Mouse (Mus musculus) limb, embryonic 14.5 days (tissue): ENCODE measurements at regions not wholly inside any gene's neighbourhood (a gene's known extent, or its start where the extent isn't known, plus 50 kb on each side); places are given as distances from the start of the nearest gene placed in this dataset.

Source experiments
- ATAC-seq: fragments of 200-750 bp; cut with Nextera tagmentation; 2 replicates; pipeline ENCODE4 v1.8.0; 2017; ENCODE audit warnings: low read depth, moderate number of reproducible peaks, moderate TSS enrichment; ENCODE audit not compliant: low FRiP score
- DNase-seq: peaks from one replicate; pipeline ENCODE4 v3.0.0-alpha.2; 2015; ENCODE audit warnings: low spot score
- H3K27ac ChIP-seq: fragments of 300-500 bp; sonication (generic); replicated peaks from 2 replicates; pipeline ENCODE4 v1.5.1; 2014; ENCODE audit warnings: low read depth, mild to moderate bottlenecking, low read length, moderate library complexity, mixed read lengths
- H3K27me3 ChIP-seq: fragments of 300-500 bp; sonication (generic); 2 replicates; pipeline ENCODE4 v1.6.1; 2014; ENCODE audit warnings: low read length, mixed read lengths; ENCODE audit not compliant: control insufficient read depth, insufficient read depth
- H3K36me3 ChIP-seq: fragments of 300-500 bp; sonication (generic); 2 replicates; pipeline ENCODE4 v1.6.1; 2014; ENCODE audit warnings: mild to moderate bottlenecking, low read length, moderate library complexity, mixed read lengths; ENCODE audit not compliant: control insufficient read depth, insufficient read depth
- H3K4me1 ChIP-seq: fragments of 300-500 bp; sonication (generic); 2 replicates; pipeline ENCODE4 v1.6.1; 2014; ENCODE audit warnings: antibody characterized with exemption, low read length, mixed read lengths; ENCODE audit not compliant: control insufficient read depth, insufficient read depth
- H3K4me2 ChIP-seq: fragments of 300-500 bp; sonication (generic); replicated peaks from 2 replicates; pipeline ENCODE4 v1.6.1; 2014; ENCODE audit warnings: low read depth, mild to moderate bottlenecking, low read length, moderate library complexity; ENCODE audit not compliant: severe bottlenecking
- H3K4me3 ChIP-seq: fragments of 300-500 bp; sonication (generic); replicated peaks from 2 replicates; pipeline ENCODE4 v1.5.1; 2014; ENCODE audit warnings: low read length
- H3K9ac ChIP-seq: fragments of 300-500 bp; sonication (generic); 2 replicates; pipeline ENCODE4 v1.6.1; 2014; ENCODE audit warnings: mild to moderate bottlenecking, low read depth, low read length, moderate library complexity; ENCODE audit not compliant: severe bottlenecking
- H3K9me3 ChIP-seq: fragments of 300-500 bp; sonication (generic); 2 replicates; pipeline ENCODE4 v1.6.1; 2016; ENCODE audit warnings: low read length; ENCODE audit not compliant: control insufficient read depth
- POLR2A ChIP-seq: fragments of 200-500 bp; IDR thresholded peaks from 2 replicates; pipeline ENCODE4 v1.8.0; 2012; ENCODE audit warnings: inconsistent platforms, mild to moderate bottlenecking, moderate library complexity, borderline replicate concordance; ENCODE audit not compliant: insufficient read depth, insufficient read length; ENCODE audit errors: extremely low read depth
- WGBS: fragments of 180-500 bp; shearing (Covaris S2); extraction: QIAGEN DNeasy Blood & Tissue Kit; methylation state at CpG from one replicate; pipeline ENCODE4 v1.1.7; 2014; 5-methylcytosine and 5-hydroxymethylcytosine counted together

DNA sequence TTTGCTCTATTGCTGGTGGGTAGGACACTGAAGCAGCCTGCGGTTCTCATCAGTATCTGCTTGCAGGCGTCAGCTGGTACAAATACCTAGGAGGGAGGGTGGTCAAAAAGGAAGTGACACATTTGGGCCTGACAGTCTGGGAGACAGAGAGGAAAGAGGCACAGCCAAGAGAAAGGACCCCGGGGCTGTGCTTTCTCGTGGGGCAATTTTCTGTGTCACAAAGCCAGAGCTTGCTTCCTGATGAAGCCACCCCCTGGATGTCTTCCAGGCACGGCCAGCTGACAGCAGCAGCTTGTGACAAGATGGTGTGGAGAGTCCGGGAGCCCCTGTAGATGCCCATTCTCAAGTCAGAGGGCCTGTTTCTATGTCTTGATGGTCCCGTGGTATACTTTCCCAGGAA, 1181.8 kb upstream of the A1bg start:
- Histone ChIP-seq H3K27me3 (no peaks in the 10 kb centered on the region), H3K27ac (no peak overlapping the region), H3K9me3 (0 out of 2 replicates have a peak, but pooled peaks cover 3% of the 10 kb centered on the region), H3K4me3 (no peak overlapping the region), H3K36me3 (no peaks in the 10 kb centered on the region), H3K4me1 (peaks cover 6% of the 10 kb centered on the region), H3K9ac (no peak overlapping the region), H3K4me2 (no peak overlapping the region)
- no peak for TF ChIP-seq POLR2A
- ATAC-seq (no peak), DNase-seq (no peak)
- 48% methylated on average over 7 of the region's 7 CpGs for WGBS

DNA sequence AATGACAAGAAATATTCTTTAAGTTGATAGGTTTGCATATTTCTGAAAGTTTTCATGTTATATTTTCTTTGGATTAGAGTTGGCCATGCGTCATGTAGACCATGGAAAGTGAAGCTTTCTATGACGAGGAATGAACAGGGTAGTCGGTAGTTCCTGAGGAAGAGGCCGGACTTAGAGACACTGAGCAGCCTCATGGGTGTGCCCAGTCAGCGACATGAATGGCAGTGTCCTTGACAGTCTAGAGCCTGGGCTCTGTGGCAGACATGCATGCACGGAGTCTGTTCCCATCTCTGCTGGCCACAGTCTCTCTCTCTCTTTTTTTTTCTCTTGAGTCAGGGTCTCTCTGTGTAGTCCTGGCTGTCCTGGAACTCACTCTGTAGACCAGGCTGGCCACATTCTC, 1176.9 kb upstream of the A1bg start:
- Histone ChIP-seq H3K4me1 (no peaks in the 10 kb centered on the region), H3K4me2 (no peak overlapping the region), H3K9ac (no peak overlapping the region), H3K4me3 (no peak overlapping the region), H3K27me3 (no peaks in the 10 kb centered on the region), H3K9me3 (0 out of 2 replicates have a peak, but pooled peaks cover 3% of the 10 kb centered on the region), H3K27ac (no peak overlapping the region), H3K36me3 (no peaks in the 10 kb centered on the region)
- 85% methylated on average over 6 of the region's 6 CpGs for WGBS
- TF ChIP-seq POLR2A, result no peak
- ATAC-seq (no peak), DNase-seq (no peak)

DNA sequence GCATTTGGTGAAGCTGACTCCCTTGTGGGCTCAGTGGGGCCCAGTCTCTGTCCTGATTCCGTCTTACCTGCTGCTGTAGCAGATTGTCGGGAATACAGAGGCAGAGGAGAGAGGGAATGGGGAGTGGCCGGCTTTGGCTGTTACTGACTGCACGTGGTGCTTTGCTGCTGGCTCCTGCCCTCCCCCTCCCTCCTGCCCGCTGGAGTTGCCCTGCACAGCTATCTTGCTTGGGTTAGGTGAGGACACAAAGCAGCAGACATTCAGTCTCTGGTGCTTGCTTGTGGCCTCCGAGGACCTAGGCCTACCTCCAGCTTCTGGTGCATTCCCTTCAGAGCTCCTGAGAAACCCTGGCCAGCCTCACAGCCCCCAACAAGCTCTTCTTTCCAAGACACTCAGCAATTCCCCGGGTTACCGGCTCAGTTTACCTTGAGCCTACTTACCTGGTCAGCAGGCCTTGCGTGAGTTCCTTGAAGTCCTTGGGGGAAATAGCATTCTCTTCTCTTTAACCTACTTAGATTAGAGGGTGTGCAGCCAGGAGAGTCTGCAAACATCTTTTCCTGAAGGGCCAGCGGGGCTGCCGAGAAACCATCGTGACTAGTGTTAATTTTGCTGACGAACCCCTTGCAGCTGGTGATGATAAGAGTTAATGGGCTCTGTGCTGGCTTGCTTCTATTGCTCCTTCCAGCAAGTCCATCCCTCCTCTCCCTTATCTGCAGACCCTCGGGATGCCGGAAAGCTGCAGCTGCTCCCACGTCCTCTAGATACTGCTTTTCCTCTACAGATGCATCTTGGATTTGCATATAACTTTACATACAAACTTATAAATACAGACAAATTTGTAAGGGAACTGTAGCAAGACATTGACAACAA, 1176.2 kb upstream of the A1bg start:
- 33% methylated on average over 16 of the region's 16 CpGs for WGBS
- no peak for ATAC-seq

DNA sequence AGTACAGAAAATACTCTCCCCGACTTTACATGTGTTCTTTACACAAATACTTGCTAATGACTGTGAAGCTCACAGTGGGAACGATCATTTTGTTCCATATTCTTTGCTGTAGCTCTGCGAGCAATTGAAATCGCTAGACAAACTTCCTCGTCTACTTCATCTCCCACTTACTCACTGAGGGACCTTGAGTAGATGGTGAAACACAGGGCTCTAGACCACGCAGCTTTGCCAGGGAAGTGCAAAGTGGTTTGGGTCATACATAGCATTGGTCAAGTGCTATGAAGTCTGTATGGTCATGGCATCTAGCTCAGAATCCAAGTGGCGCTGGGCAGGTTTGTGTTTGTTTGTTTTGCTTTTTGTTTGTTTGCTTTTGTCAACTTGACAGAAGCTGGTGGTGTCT, 1174.0 kb upstream of the A1bg start:
- H3K27me3 ChIP-seq, result no peaks in the 10 kb centered on the region
- no peak for DNase-seq
- H3K27ac ChIP-seq, result no peak overlapping the region
- 86% methylated on average over 7 of the region's 7 CpGs for WGBS
- no peaks in the 10 kb centered on the region for H3K4me1 ChIP-seq
- no peak overlapping the region for H3K4me2 ChIP-seq
- H3K4me3 ChIP-seq, result no peak overlapping the region
- ATAC-seq, result no peak
- no peaks in the 10 kb centered on the region for H3K36me3 ChIP-seq
- TF ChIP-seq POLR2A, result no peak
- no peak overlapping the region for H3K9ac ChIP-seq
- H3K9me3 ChIP-seq, result no peaks in the 10 kb centered on the region

More for the DNA sequence above, 1176.2 kb upstream of the A1bg start:
- no peaks in the 10 kb centered on the region for H3K36me3 ChIP-seq
- 0 out of 2 replicates have a peak, but pooled peaks cover 3% of the 10 kb centered on the region for H3K9me3 ChIP-seq
- H3K4me1 ChIP-seq, result no peaks in the 10 kb centered on the region
- H3K4me3 ChIP-seq, result no peak overlapping the region
- TF ChIP-seq POLR2A, result no peak
- H3K27ac ChIP-seq, result no peak overlapping the region
- no peak overlapping the region for H3K4me2 ChIP-seq
- H3K9ac ChIP-seq, result no peak overlapping the region
- DNase-seq, result no peak
- H3K27me3 ChIP-seq, result no peaks in the 10 kb centered on the region

DNA sequence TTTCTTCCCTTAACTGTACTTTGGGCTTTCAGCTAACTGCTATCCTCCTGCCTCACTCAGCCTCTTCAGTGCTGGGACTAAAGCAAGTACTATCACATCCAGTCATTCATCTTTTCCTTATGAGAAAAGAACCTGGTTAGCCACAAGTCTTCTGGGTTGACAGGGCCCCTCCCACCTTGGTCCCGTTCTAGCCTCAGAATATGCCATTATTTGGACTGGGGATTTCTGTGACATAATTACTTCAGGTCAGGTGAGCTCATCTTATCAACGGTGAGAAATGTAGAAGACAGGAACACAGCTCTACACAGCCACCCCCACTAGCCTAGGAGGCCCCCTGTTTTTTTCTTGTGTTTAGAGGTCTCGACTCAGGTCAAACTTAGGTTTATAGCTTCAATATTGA, 1172.4 kb upstream of the A1bg start:
- Histone ChIP-seq H3K9ac (no peak overlapping the region), H3K36me3 (no peaks in the 10 kb centered on the region), H3K4me1 (no peaks in the 10 kb centered on the region), H3K27ac (no peak overlapping the region), H3K4me3 (no peak overlapping the region), H3K4me2 (no peak overlapping the region), H3K9me3 (no peaks in the 10 kb centered on the region), H3K27me3 (no peaks in the 10 kb centered on the region)
- DNase-seq, result no peak
- no peak for TF ChIP-seq POLR2A
- ATAC-seq, result no peak
- WGBS, result 86% methylated on average over 3 of the region's 3 CpGs

DNA sequence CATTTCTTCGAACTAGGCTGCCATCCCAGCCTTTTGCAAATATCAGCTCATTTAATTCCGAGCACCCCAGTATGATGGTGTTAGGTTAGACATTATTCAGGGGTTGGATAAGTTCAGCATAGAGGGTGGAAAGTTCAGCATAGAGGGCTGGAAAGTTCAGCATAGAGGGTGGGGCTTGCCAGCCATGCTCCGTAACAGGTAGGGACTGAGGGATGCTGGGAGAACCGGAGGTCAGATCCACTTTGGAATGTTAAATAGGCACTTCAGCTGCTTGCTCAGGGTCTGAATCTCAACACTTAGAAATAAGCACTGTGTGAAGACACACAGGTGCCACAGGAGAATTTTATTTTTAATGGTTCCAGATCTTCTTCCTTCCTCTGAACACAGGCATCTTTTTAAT, 1170.9 kb upstream of the A1bg start:
- Histone ChIP-seq H3K9ac (no peak overlapping the region), H3K36me3 (no peaks in the 10 kb centered on the region), H3K9me3 (no peaks in the 10 kb centered on the region), H3K27ac (no peak overlapping the region), H3K4me1 (no peaks in the 10 kb centered on the region), H3K4me3 (no peak overlapping the region), H3K4me2 (no peak overlapping the region), H3K27me3 (no peaks in the 10 kb centered on the region)
- TF ChIP-seq POLR2A, result no peak
- no peak for ATAC-seq
- 77% methylated on average over 4 of the region's 4 CpGs for WGBS
- DNase-seq, result no peak
